Mouse (Mus musculus) ES-E14 (cell line): ENCODE measurements around the gene App.

Source experiments
- CHD2 ChIP-seq: IDR thresholded peaks from 2 replicates; pipeline ENCODE4 v1.6.1; 2014; ENCODE audit warnings: mild to moderate bottlenecking, low read depth, low read length, inconsistent platforms
- HCFC1 ChIP-seq: IDR thresholded peaks from 2 replicates; pipeline ENCODE4 v1.6.1; 2012; ENCODE audit warnings: low read length, inconsistent platforms, borderline replicate concordance; ENCODE audit not compliant: insufficient read depth
- MAFK ChIP-seq: IDR thresholded peaks from 2 replicates; pipeline ENCODE4 v1.6.1; 2014; ENCODE audit warnings: mild to moderate bottlenecking, low read depth, low read length, inconsistent platforms; ENCODE audit not compliant: insufficient read depth
- ZC3H11A ChIP-seq: IDR thresholded peaks from 2 replicates; pipeline ENCODE4 v1.6.1; 2012; ENCODE audit warnings: low read depth, mild to moderate bottlenecking, inconsistent platforms, low read length, borderline replicate concordance
- ZNF384 ChIP-seq: IDR thresholded peaks from 2 replicates; pipeline ENCODE4 v1.6.1; 2012; ENCODE audit warnings: low read depth, low read length, inconsistent platforms

- TF ChIP-seq ZC3H11A (no peak), ZNF384 (no peak), MAFK (no peak), CHD2 (no peak), HCFC1 (no peak)
Observed at GRCm38 (mm10) chr16:84919649-84920308, 253.8 kb downstream of the App start.
